Mouse (Mus musculus) c-Kit-positive CD71-positive TER-119-positive erythroid progenitor cells, embryonic 14.5 days (primary cell): ENCODE measurements at regions not wholly inside any gene's neighbourhood (a gene's known extent, or its start where the extent isn't known, plus 50 kb on each side); places are given as distances from the start of the nearest gene placed in this dataset.

Experiments
- DNase-seq: peaks from one replicate; pipeline ENCODE4 v3.0.0-alpha.2; 2013; ENCODE audit warnings: low spot score

- no peak for DNase-seq
Measured at GRCm38 (mm10) chr12:12508487-12509125, 246.7 kb downstream of the Fam49a start.

GRCm38 (mm10) chr12:12506671-12507070, 244.7 kb downstream of the Fam49a start:
- DNase-seq: no peak

- DNase-seq: no peak
Measured at GRCm38 (mm10) chr12:12505590-12505989, 243.7 kb downstream of the Fam49a start.

GRCm38 (mm10) chr12:12499903-12500302, 238.0 kb downstream of the Fam49a start:
- no peak for DNase-seq

GRCm38 (mm10) chr12:12498621-12499020, 236.7 kb downstream of the Fam49a start:
- DNase-seq: no peak

GRCm38 (mm10) chr12:12497277-12497841, 235.4 kb downstream of the Fam49a start:
- peak; percentile 32 for DNase-seq

- peak; percentile 70 for DNase-seq
Measured at GRCm38 (mm10) chr12:12496593-12497141, 234.7 kb downstream of the Fam49a start.

- no peak for DNase-seq
Measured at GRCm38 (mm10) chr12:12490173-12490572, 228.2 kb downstream of the Fam49a start.

- DNase-seq: peak; percentile 86
Measured at GRCm38 (mm10) chr12:12488090-12488489, 226.2 kb downstream of the Fam49a start.

- peak; percentile 44 for DNase-seq
Measured at GRCm38 (mm10) chr12:12486656-12487356, 224.9 kb downstream of the Fam49a start.

GRCm38 (mm10) chr12:12484921-12485680, 223.2 kb downstream of the Fam49a start:
- DNase-seq: no peak

- no peak for DNase-seq
Measured at GRCm38 (mm10) chr12:12480451-12480850, 218.5 kb downstream of the Fam49a start.

- peak; percentile 52 for DNase-seq
Measured at GRCm38 (mm10) chr12:12452086-12452485, 190.1 kb downstream of the Fam49a start.

- no peak for DNase-seq
Measured at GRCm38 (mm10) chr12:12446768-12447167, 184.8 kb downstream of the Fam49a start.

GRCm38 (mm10) chr12:12446281-12446680, 184.3 kb downstream of the Fam49a start:
- DNase-seq: no peak

GRCm38 (mm10) chr12:12442872-12443271, 180.9 kb downstream of the Fam49a start:
- DNase-seq: no peak

- no peak for DNase-seq
Measured at GRCm38 (mm10) chr12:12436379-12436778, 174.4 kb downstream of the Fam49a start.

GRCm38 (mm10) chr12:12432597-12432996, 170.7 kb downstream of the Fam49a start:
- DNase-seq: no peak
